Mouse (Mus musculus): ENCODE data around the gene Nalcn.
"Not testable (repeated sequence)": the region's sequence is repeated elsewhere in the genome, so short reads cannot be mapped to it uniquely, and the experiment has no call there.

Gene Nalcn

GRCm38 (mm10) chr14:123626501-123627179 is at the start of gene Nalcn:
Gene Nalcn, minus strand, starts transcription at chr14:123627144.
- no peak for DNase-seq

DNA sequence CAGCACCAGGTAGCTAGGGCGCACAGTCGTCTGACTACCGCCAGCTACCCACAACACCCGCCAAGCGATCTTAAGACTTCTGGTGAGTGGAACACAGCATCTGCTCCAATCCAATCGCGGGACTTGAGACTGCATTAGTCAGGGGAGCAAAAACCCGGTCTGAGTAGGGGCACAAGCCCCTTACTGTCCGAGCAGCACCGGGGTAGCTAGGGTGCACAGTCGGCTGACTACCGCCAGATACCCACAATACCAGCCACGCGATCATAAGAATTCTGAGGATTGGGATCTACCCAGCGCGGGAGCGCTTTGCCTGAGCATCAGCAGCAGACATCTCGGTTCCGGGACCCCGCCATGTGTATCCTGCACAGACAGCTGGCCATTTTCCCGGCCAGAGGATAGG is 44.1 kb upstream of the Nalcn start:
- not testable (repeated sequence) for DNase-seq

- DNase-seq = no peak
Observed at GRCm38 (mm10) chr14:123664451-123664850, 37.5 kb upstream of the Nalcn start.

DNA sequence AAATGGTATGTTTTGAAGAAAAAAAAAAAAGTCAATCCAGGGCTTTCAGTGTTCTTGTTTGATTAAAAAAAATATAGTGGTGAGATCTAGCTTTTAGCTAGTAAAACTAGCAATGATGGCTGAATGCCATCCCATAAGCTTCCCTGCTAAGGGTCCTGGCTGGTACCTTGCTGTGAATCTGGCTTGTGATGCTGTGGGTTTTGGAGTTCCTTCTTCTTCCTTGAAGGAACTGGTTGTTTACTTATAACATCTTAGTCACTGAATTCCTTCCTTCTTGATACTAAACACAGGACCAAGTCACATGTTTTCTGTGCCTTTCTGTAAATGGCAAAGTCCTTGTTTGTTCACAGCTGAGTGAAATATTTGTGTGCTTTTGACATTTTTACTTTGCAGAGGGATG is 36.3 kb upstream of the Nalcn start:
- no peak for DNase-seq

DNA sequence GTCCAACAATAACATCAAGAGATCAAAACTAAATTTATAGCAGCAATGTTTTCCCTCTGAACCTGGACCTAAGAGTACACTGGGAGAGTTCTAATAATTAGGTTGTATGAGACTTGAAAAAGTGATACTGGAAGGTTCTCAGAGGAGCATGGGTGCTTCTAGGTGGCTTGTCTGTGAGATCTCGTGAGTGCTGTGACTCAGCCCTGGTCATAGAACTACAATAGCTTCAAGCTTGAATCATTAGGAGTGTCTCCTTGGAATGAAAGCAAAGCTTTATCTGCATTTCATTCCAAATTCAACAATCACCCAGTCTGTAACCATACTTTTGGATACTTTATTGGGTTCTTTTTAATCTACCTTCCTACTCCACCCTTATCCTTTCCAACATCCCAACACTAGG is 35.4 kb upstream of the Nalcn start:
- DNase-seq = no peak

DNA sequence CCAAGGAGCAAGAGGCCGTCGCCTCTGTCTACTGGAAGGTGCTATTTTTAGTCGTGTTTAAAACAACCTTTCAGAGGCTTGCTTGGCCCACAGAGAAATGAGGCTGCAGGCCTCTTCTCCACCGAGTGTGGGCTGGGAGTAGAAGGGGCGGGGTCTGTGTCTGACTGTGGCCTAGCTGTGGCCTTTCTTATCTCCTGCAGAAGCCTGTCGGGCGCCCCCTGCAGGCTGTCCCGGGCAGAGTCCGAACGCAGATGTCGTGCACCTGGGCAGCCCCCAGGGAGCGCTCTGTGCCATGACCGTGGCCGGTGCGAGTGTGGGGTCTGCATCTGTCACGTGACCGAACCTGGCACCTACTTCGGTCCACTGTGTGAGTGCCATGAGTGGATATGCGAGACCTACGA is 34.1 kb upstream of the Nalcn start:
- DNase-seq = peak; percentile 35

DNA sequence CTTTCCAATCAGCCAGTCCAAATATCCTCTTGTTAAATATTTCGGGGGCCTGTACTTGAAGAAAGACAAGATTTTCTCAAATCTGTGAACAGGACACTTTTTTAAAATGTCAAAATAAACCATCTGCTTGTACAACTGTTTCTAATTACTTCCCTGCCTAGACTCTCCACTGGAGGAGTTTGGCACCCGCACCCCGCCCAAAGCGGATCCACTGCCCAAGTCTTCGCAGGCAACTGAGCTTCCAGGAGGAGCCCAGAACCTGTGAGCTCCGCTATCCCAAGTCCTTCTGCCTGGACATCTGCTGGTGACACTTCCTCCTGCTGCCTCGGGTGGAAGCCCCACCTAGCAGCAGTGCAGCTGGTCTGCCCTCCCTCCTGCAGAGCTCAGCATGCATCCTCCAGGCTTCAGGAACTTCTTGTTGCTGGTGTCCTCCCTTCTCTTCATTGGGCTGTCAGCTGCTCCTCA is 33.0 kb upstream of the Nalcn start, which contains the start of gene Itgbl1:
Itgbl1 (plus strand) TSS at position 51 of the 465 bp plus-strand sequence.
- DNase-seq = no peak

DNA sequence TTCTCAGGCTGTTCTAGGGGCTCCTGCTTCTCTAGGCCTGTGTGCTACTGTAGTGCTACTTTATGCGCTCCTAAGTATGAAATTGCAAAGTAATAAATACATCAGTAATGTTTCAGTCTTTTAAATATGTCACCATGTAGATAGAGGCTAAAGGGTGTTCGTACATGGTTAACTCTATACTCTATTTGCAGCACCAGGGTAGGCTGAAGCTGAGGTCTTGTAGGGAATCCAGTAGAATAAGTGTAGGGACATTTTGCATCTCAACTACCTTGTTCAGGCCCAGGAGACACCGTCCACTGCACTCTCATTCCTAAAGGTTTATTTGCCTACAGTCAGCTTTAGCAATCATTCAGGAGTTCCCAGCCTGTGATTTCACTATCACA is 227 bp upstream of the Nalcn start:
- DNase-seq = no peak

DNA sequence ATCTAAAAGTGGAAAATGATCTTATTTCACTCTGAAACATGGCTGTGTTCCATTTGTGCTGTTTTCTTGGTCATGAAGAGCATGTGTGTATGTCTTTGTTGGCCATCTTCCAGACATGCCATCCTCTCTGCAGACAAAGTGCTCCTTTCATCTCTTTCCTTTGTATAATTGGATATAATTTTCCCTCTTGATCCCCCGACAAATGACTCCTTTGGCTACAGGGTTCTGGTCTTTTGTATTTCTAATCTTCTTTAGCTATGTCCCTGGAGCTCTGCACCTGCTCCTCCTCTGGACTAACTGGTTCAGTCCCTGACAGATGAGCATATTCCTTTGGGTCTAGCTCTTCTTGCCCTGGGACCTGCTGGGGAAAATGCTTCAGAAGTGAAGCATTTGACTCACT is 4.0 kb downstream of the Nalcn start:
- DNase-seq = no peak

DNA sequence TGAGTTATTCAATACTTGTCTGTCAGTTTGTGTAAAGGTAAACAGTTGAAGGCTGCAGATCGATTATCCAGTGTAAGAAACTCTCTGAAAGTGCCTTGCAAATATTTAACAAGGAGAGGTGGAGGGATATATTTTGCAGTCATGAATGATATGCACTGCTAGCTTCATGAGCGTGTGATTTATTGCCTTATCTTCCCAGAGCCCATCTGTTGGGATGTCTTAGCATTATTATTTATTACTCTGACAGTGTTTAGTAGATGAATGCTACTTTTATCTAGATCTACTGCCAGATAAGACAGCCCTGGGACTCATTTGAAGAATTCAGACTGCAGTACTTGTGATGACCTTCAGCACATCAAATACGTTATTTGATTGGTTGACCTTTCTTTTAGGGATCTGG is 31.7 kb downstream of the Nalcn start:
- DNase-seq = no peak

- no peak for DNase-seq
Observed at GRCm38 (mm10) chr14:123587412-123587811, 39.5 kb downstream of the Nalcn start.

DNA sequence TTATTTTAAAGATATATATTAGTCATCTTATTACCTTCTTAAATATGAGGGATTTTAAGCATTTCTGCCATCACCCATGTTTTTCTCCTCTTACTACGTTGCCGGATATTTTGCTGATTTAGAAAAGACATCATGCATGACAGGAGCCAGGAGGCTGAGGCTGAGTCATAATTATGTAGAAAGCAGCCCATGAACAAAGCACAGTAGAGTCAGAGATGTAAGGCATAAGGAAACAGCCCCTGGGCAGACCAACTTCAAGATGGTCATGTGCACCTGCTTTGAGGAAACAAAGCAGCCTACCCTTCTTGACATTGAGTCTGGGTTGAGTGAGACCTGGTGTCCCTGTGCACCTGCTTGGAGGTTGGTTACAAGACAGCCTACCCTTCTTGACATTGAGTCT is 44.5 kb downstream of the Nalcn start:
- no peak for DNase-seq

- no peak for DNase-seq
Observed at GRCm38 (mm10) chr14:123575356-123575755, 51.6 kb downstream of the Nalcn start.

GRCm38 (mm10) chr14:123574936-123575335 is 52.0 kb downstream of the Nalcn start:
- no peak for DNase-seq

GRCm38 (mm10) chr14:123566599-123566998 is 60.3 kb downstream of the Nalcn start:
- no peak for DNase-seq

GRCm38 (mm10) chr14:123555533-123555932 is 71.4 kb downstream of the Nalcn start:
- no peak for DNase-seq

DNA sequence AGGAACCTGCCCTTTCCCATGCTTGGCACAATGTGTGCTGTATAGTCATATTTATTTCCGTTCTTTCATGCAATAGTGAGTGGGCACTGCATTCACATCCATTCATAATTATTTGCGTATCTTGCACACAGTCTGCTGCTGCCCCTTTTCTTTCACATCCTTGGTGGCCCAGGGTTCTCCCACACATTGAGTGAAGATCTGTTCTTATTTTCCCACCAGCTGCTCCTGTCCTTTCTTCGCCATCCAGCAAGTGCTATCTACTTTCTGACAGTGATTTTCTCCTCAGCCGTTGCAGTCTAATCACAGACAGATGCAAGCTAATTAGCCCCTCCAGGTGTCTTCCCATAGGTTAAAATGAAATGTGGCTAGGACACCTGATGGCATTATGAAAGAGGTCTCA is 72.0 kb downstream of the Nalcn start:
- DNase-seq = no peak

DNA sequence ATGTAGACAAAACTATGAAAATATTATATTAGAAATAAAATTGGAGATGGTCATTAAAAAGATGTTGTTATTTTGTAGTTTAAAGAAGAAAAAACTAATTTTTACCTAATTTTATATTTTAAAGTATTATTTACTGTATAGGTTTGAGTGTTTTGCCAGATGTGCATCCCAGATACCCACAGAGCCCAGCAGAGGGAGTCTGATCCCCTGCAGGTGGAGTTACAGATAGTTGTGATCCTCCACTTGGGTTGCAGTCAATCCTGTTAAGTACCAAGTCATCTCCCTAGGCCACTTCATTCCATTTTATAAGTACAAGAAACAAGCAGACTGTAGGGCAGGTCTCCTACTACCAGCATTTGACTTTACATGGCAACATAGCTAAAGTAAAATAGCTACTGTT is 84.6 kb downstream of the Nalcn start:
- DNase-seq = no peak

DNA sequence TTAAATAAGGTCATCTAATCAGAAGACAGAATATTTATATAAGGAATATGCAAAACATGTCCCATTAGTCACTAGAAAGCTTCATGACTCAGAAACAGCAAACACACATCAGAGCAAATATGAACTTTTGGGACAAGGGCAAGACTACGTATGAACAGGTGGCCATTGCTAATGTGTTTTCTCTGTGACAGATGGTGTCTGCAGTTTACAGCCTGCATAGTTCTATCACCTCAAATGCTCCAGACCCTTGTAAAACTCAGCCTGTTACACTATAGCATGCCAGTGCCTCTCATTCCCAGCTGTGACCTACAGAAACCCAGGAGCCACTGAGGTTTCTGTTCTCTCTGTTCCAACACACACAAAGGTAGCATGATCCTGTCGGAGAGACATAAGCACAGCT is 91.3 kb downstream of the Nalcn start:
- no peak for DNase-seq

GRCm38 (mm10) chr14:123533000-123533399 is 93.9 kb downstream of the Nalcn start:
- DNase-seq = no peak

DNA sequence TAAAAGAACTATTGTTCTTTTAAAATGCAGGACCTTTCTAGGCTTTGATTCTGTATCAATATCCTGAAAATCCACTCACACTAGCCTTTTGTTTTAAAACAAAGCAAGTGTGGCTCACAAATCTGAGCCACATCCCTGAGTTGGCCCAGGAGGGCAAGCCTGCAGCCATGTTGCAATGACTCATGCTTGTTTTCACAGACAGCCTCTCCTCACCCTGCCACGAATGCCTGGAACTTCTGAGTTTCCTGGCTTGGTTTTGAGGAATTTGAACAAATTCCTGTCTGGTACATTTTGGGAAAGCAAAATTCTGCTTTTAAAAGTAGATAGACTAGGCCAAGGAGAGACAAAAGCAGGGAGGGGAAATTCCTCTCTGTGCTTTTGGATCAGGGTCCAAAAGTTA is 95.7 kb downstream of the Nalcn start:
- peak; percentile 1 for DNase-seq

DNA sequence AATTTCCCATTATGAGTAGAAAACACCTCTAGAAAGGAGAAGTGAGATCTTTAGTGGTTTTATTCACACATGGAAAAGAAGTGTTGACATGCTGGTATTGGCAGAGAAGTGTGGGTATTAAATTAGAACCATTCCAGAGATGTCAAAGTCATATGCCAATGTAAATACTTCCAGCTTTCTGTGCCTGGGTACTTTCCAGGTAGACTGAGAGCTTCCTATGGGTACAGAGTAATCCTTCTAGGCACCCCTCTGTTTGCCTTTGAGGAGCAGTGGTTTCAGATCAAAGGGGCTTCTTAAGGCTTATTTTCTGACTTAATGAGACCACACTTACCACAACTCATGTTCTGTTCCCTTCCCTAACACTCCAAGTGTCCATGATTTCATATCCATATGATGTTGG is 97.8 kb downstream of the Nalcn start:
- DNase-seq = no peak

DNA sequence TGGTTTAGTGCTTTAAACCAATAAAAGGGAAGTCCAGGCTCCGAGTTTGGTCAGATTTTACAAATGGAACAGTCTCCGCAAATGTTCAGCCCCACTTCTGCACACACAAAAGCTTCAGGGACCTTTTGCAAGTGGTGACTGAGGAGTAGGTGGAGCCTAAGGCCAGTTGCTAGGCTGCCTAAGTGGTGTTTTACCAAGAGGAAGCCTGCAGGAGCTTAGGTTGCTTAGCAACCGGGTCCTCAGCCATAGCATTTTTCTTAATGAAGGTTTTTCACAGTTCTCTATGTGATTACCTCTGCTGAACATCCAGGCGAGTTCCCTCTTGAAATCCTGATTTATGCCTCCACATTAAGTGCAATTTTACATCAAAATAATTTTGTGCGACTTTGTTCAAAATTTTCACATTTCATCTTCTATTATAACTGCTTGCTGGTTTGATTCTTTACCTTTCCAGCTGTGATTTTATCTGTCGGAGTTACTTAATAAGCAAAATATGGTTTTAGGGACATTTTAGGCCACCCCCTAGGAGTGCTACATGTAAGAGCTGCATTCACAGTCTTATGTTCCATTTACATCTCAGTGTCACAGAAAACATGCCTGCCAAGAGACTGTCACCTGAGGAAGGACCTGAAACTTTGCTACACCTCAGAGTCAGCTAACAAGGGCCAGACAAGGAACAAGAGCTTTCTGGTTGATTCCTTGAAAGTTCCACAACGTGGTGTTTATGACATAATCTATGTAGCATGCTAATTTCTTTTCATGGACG is 113.4 kb downstream of the Nalcn start:
- DNase-seq = peak; percentile 2

DNA sequence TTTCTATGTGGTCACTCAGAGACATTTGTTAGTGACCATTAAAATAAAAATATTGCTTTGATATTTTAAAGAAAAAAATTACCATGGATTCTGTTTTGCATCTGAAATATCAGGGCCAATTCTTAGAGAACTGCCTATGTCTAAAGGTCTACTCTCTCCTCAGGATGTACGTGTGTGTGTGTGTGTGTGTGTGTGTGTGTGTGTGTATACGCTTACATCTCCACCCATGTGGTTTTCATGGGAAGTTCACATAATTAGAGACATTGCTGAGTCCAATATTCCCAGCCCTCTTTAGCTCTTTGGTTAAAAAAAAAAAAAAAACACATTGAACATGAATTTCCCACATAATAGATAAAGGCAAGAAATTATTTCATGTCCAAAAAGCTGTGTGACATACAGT is 114.0 kb downstream of the Nalcn start:
- DNase-seq = no peak

- DNase-seq = no peak
Observed at GRCm38 (mm10) chr14:123495544-123495943, 131.4 kb downstream of the Nalcn start.

Measured in lung, postnatal 10 days (tissue).